Mouse (Mus musculus) G1E (cell line): ENCODE results near the gene Dgkd.

Source experiments
- CTCF ChIP-seq: IDR thresholded peaks from 2 replicates; pipeline ENCODE4 v1.5.1; 2012; ENCODE audit warnings: low read depth, low read length, inconsistent platforms, mixed read lengths
- GATA1 ChIP-seq: IDR thresholded peaks from 2 replicates; pipeline ENCODE4 v1.6.1; 2012; ENCODE audit warnings: borderline replicate concordance, low read length, inconsistent platforms, mixed read lengths
- GATA2 ChIP-seq: IDR thresholded peaks from 2 replicates; pipeline ENCODE4 v1.6.1; 2012; ENCODE audit warnings: low read depth, low read length, inconsistent platforms, borderline replicate concordance
- POLR2AphosphoS5 ChIP-seq: IDR thresholded peaks from 2 replicates; pipeline ENCODE4 v1.6.1; 2012; ENCODE audit warnings: low read depth, low read length, inconsistent platforms; ENCODE audit not compliant: insufficient replicate concordance
- TAL1 ChIP-seq: conservative IDR thresholded peaks from 2 replicates; pipeline ENCODE4 v1.6.1; 2012; ENCODE audit warnings: low read depth, low read length, inconsistent platforms, mixed read lengths

DNA sequence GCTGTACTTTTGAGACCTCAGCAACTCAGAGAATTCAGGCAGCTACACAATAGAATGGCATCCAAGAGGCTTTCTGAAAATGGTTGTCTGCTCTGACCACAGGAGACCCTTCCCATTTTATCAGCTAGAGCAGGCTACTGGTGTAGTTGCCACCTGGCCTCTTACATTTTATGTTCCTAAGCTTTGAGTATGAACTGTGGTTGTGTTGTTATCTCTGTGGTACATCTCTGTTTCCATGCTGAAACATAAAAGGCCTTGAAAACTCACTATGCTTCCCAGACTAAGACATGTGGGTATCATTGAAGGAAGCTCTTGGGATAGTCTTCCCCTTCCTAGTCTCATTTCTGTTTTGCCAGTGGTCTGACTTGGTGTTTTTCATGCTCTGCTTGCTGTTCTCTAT, 49.1 kb downstream of the Dgkd start:
- TF ChIP-seq CTCF (no peak), GATA1 (no peak), POLR2AphosphoS5 (no peak), TAL1 (no peak), GATA2 (no peak)
